Comparison of ENCODE assay signal across 21 mouse cellular contexts in genomic region chr4:40883200-40883599, GRCm38 (mm10). TPM values are rescaled to one million over a fixed set of nuclear protein-coding genes. Genes with fewer than 3 reads are reported as not detected.
DNase-seq lines count a peak whose midpoint lies in the region.
"Had no signal": no experiment of that assay in that cellular context is flagged by ENCODE, and none has a peak within 500 bp of the region (broad histone marks: within the 10 kb centered on the region; RNA-seq: fewer than 3 reads in every experiment).

No protein-coding gene starts in this region.

- peak; percentile 51 for DNase-seq in thymus, postnatal 0 days (ENCODE audit: low spot score)
- no peak for DNase-seq in thymus, adult 18-20 months
- DNase-seq in CD8-positive naive resting alpha-beta T cell, adult 2 months (ENCODE audit: low read depth in 2 of 2, low spot score in 2 of 2) = peak; percentile 24 to 27
- peak; percentile 71 for DNase-seq in naive thymus-derived CD4-positive, alpha-beta T cell, adult 2 months (ENCODE audit: low read depth)
- DNase-seq in thymus, postnatal 4 days = peak; percentile 48
- no peak for DNase-seq in kidney, postnatal 14 days
- no peak for DNase-seq in lung, postnatal 36 days
- DNase-seq in urinary bladder, postnatal 25 days (ENCODE audit: low spot score) = no peak
- DNase-seq: adrenal gland, postnatal 14 days; cerebellum, adult 8-10 months; gastrocnemius, postnatal 25 days; heart, adult 18-20 months; heart, postnatal 10 days; kidney, adult 11 months had no signal

RNA-seq across cellular contexts. Expression of gene B4galt1, which starts 29.4 kb away (rescaled TPM):
- polyA plus RNA-seq in thymus, postnatal 0 days (2015; fragmentation: Nextera tagmentation; extraction: Ambion mirVana) = 29.6 and 32.0 TPM in 2 replicates

RNA-seq across cellular contexts. Expression of gene Spink4, which starts 36.7 kb away (rescaled TPM):
- polyA plus RNA-seq in thymus, postnatal 0 days (2015; fragmentation: Nextera tagmentation; extraction: Ambion mirVana) = 2.4 and 2.6 TPM in 2 replicates
- polyA plus RNA-seq: embryonic facial prominence, embryonic 14.5 days; forebrain, embryonic 14.5 days; hindbrain, embryonic 11.5 days; hindbrain, postnatal 0 days; limb, embryonic 11.5 days; midbrain, embryonic 11.5 days; urinary bladder, adult 2 months had no signal

Comparison
In these comparisons a context has a peak if more than half of its experiments do, and no peak if none do; other contexts are left out.
1. DNase-seq: peak in thymus, postnatal 0 days (single experiment), CD8-positive naive resting alpha-beta T cell, adult 2 months (2 of 2), naive thymus-derived CD4-positive, alpha-beta T cell, adult 2 months (single experiment) and thymus, postnatal 4 days (single experiment); none in thymus, adult 18-20 months (0 of 2), kidney, postnatal 14 days (single experiment), lung, postnatal 36 days (single experiment) and urinary bladder, postnatal 25 days (single experiment).